In genomic region chr4:25179617-25180208, GRCm38 (mm10) we compare ENCODE assay signal across 9 mouse cellular contexts.
DNase-seq lines count a peak whose midpoint lies in the region; ATAC-seq and TF ChIP-seq lines count a peak whose summit lies in the region.
"Had no signal": no experiment of that assay in that cellular context is flagged by ENCODE, and none has a peak within 500 bp of the region (broad histone marks: within the 10 kb centered on the region; RNA-seq: fewer than 3 reads in every experiment).

No protein-coding gene starts in this region.

- no peak overlapping the region for H3K9ac ChIP-seq in heart, adult 2 months (ENCODE audit: low read depth, low read length)
- H3K9ac ChIP-seq in heart, embryonic 11.5 days (ENCODE audit: low read depth, low read length): no peak overlapping the region
- H3K9ac ChIP-seq: liver, embryonic 14.5 days had no signal

- DNase-seq in heart, adult 2 months: no peak
- DNase-seq in 3134 (ENCODE audit: extremely low read depth, insufficient read length, low spot score): peak; percentile 3
- peak; percentile 34 for DNase-seq in ZHBTc4 (ENCODE audit: low read depth, low spot score)
- peak; percentile 16 to 70 for DNase-seq in layer of hippocampus, adult 18-20 months (ENCODE audit: low spot score in 2 of 2)
- DNase-seq in adrenal gland, postnatal 25 days: no peak
- DNase-seq in spleen, adult 18-20 months: no peak
- DNase-seq in gastrocnemius, postnatal 4 days (ENCODE audit: low spot score in 2 of 2): no peak

- peak; percentile 51 for TF ChIP-seq CTCF in heart, adult 2 months (IDR thresholded peaks at IDR 0.05)

- H3K4me1 ChIP-seq in heart, adult 2 months (ENCODE audit: control insufficient read depth, insufficient read depth, low read length): no peaks in the 10 kb centered on the region
- no peaks in the 10 kb centered on the region for H3K4me1 ChIP-seq in heart, embryonic 11.5 days (ENCODE audit: control insufficient read depth, insufficient read depth, low read length)

- no peaks in the 10 kb centered on the region for H3K79me2 ChIP-seq in heart, adult 2 months (replicated peaks; ENCODE audit: control insufficient read depth, insufficient read depth, low read length)

- no peak for TF ChIP-seq POLR2A in heart, adult 2 months (IDR thresholded peaks at IDR 0.05; ENCODE audit: insufficient read depth, low read depth, low read length)

- H3K27ac ChIP-seq in heart, adult 2 months: no peak overlapping the region
- H3K27ac ChIP-seq in heart, embryonic 11.5 days (ENCODE audit: low read depth, low read length): no peak overlapping the region
- H3K27ac ChIP-seq: liver, embryonic 14.5 days had no signal

- WGBS in heart, adult 2 months: 61% methylated on average over 4 of the region's 4 CpGs
- WGBS in heart, embryonic 11.5 days (ENCODE audit: insufficient replicate concordance): 59% methylated on average over 4 of the region's 4 CpGs

- no peak for TF ChIP-seq EP300 in heart, adult 2 months (IDR thresholded peaks at IDR 0.05; ENCODE audit: insufficient read depth, low read depth, low read length)

- H3K4me3 ChIP-seq in heart, adult 2 months: no peak overlapping the region
- no peak overlapping the region for H3K4me3 ChIP-seq in heart, embryonic 11.5 days (ENCODE audit: low read depth, low read length)

- intact Hi-C loops in heart, adult 2 months (cut with DNase I): no loop called here

- no peak overlapping the region for H3K4me2 ChIP-seq in heart, embryonic 11.5 days

- ATAC-seq in heart, embryonic 11.5 days (replicated peaks; ENCODE audit: insufficient number of reproducible peaks, low FRiP score, low TSS enrichment): no peak

- H3K9me3 ChIP-seq in heart, embryonic 11.5 days (replicated peaks; ENCODE audit: control insufficient read depth, low read length): no peaks in the 10 kb centered on the region

- H3K27me3 ChIP-seq in heart, adult 2 months (ENCODE audit: control insufficient read depth, insufficient read depth, low read length): no peaks in the 10 kb centered on the region
- no peaks in the 10 kb centered on the region for H3K27me3 ChIP-seq in heart, embryonic 11.5 days (ENCODE audit: control insufficient read depth, insufficient read depth, low read length)

- H3K36me3 ChIP-seq in heart, adult 2 months (ENCODE audit: control insufficient read depth, insufficient read depth, low read length): no peaks in the 10 kb centered on the region
- H3K36me3 ChIP-seq in heart, embryonic 11.5 days (ENCODE audit: control insufficient read depth, insufficient read depth, low read length): no peaks in the 10 kb centered on the region

Comparison
In these comparisons a context has a peak if more than half of its experiments do, and no peak if none do; other contexts are left out.
1. DNase-seq: peak in 3134 (single experiment), ZHBTc4 (single experiment) and layer of hippocampus, adult 18-20 months (2 of 2); none in heart, adult 2 months (0 of 2), adrenal gland, postnatal 25 days (single experiment), spleen, adult 18-20 months (0 of 2) and gastrocnemius, postnatal 4 days (0 of 2).